Mouse (Mus musculus) C2C12 (cell line): ENCODE measurements around the gene Ccdc12. TPM values are rescaled to one million over a fixed set of nuclear protein-coding genes. Genes with fewer than 3 reads are reported as not detected.

ENCODE experiments used
- H3K27me3 ChIP-seq: one replicate; pipeline ENCODE4 v1.6.1; 2011; ENCODE audit not compliant: control insufficient read depth, insufficient read depth, insufficient read length
- H3K36me3 ChIP-seq: one replicate; pipeline ENCODE4 v1.6.1; 2011; ENCODE audit not compliant: control insufficient read depth, insufficient read depth
- H3K4me3 ChIP-seq: one replicate; pipeline ENCODE4 v1.5.1; 2011; ENCODE audit warnings: mild to moderate bottlenecking, control low read depth; ENCODE audit not compliant: poor library complexity, insufficient read depth, severe bottlenecking
- H3K79me2 ChIP-seq: one replicate; pipeline ENCODE4 v1.6.1; 2011; ENCODE audit not compliant: control insufficient read depth, insufficient read depth
- H3K79me3 ChIP-seq: one replicate; pipeline ENCODE4 v1.6.1; 2011; ENCODE audit warnings: low read depth, control low read depth
- H3ac ChIP-seq: one replicate; pipeline ENCODE3; 2011; ENCODE audit warnings: low read depth; ENCODE audit not compliant: control insufficient read depth, insufficient read length
- CEBPB ChIP-seq: IDR thresholded peaks from one replicate; pipeline ENCODE4 v1.6.1; 2011; ENCODE audit warnings: low read depth, mild to moderate bottlenecking, control low read depth, moderate library complexity
- CTCF ChIP-seq: IDR thresholded peaks from one replicate; pipeline ENCODE4 v1.5.1; 2011; ENCODE audit not compliant: control insufficient read depth, insufficient read depth, insufficient read length
- FOSL1 ChIP-seq: IDR thresholded peaks from one replicate; pipeline ENCODE4 v1.8.0; 2011; ENCODE audit warnings: mild to moderate bottlenecking, low read length; ENCODE audit not compliant: poor library complexity, insufficient read depth, severe bottlenecking
- MAX ChIP-seq: IDR thresholded peaks from one replicate; pipeline ENCODE4 v1.6.1; 2011; ENCODE audit warnings: mild to moderate bottlenecking, control low read depth
- MYOD1 ChIP-seq: IDR thresholded peaks from one replicate; pipeline ENCODE4 v1.6.1; 2011; ENCODE audit warnings: low read depth; ENCODE audit not compliant: control insufficient read depth, insufficient read length
- MYOG ChIP-seq: IDR thresholded peaks from one replicate; pipeline ENCODE4 v1.6.1; 2011; ENCODE audit not compliant: control insufficient read depth, insufficient read length; ENCODE audit errors: extremely low read depth
- USF1 ChIP-seq: IDR thresholded peaks from one replicate; pipeline ENCODE4 v1.6.1; 2011; ENCODE audit warnings: low read depth, mild to moderate bottlenecking, control low read depth, moderate library complexity
- polyA plus RNA-seq: library from polyadenylated mRNA; unstranded; fragments of >200 nt; fragmentation: generic; extraction: Trizol; gene quantifications from one replicate; pipeline ENCODE4 v1.2.1, GENCODE M21; 2012; ENCODE audit warnings: missing spikeins

Ccdc12 gene
- polyA plus RNA-seq, 1 experiment = 86.7 TPM

- H3K27me3 ChIP-seq = peaks cover 88% of the 10 kb centered on the region
- H3K4me3 ChIP-seq = no peak overlapping the region
- no peaks in the 10 kb centered on the region for H3K36me3 ChIP-seq
- no peaks in the 10 kb centered on the region for H3K79me2 ChIP-seq
- no peak for TF ChIP-seq MYOG
- no peak for TF ChIP-seq CTCF
- TF ChIP-seq MAX = no peak
- no peak for TF ChIP-seq MYOD1
- no peak for TF ChIP-seq FOSL1
- TF ChIP-seq CEBPB = no peak
- no peaks in the 10 kb centered on the region for H3K79me3 ChIP-seq
- no peak overlapping the region for H3ac ChIP-seq
Observed at GRCm38 (mm10) chr9:110743456-110744323, 87.4 kb downstream of the Ccdc12 start.

GRCm38 (mm10) chr9:110745752-110746151 is 89.4 kb downstream of the Ccdc12 start:
- TF ChIP-seq CTCF = no peak
- TF ChIP-seq MAX = no peak
- TF ChIP-seq MYOD1 = no peak
- TF ChIP-seq MYOG = no peak
- TF ChIP-seq FOSL1 = no peak
- TF ChIP-seq USF1 = no peak
- no peak for TF ChIP-seq CEBPB
- H3K36me3 ChIP-seq = no peaks in the 10 kb centered on the region
- peaks cover 95% of the 10 kb centered on the region for H3K27me3 ChIP-seq
- H3ac ChIP-seq = no peak overlapping the region
- H3K79me2 ChIP-seq = no peaks in the 10 kb centered on the region
- no peak overlapping the region for H3K4me3 ChIP-seq
- no peaks in the 10 kb centered on the region for H3K79me3 ChIP-seq

GRCm38 (mm10) chr9:110746238-110746637 is 89.9 kb downstream of the Ccdc12 start:
- Histone ChIP-seq H3K27me3 (peaks cover 95% of the 10 kb centered on the region), H3K36me3 (no peaks in the 10 kb centered on the region), H3K4me3 (no peak overlapping the region), H3ac (no peak overlapping the region), H3K79me2 (no peaks in the 10 kb centered on the region), H3K79me3 (no peaks in the 10 kb centered on the region)
- TF ChIP-seq CEBPB (no peak), MYOD1 (no peak), FOSL1 (no peak), CTCF (no peak), MYOG (no peak), USF1 (no peak), MAX (no peak)

GRCm38 (mm10) chr9:110746961-110747360 is 90.7 kb downstream of the Ccdc12 start, which contains the start of gene Pth1r:
Pth1r (minus strand) TSS chr9:110747145.
- Histone ChIP-seq H3K36me3 (no peaks in the 10 kb centered on the region), H3K27me3 (peaks cover 94% of the 10 kb centered on the region), H3K4me3 (no peak within 1 kb of the TSS), H3K79me3 (no peaks in the 10 kb centered on the region), H3K79me2 (no peaks in the 10 kb centered on the region), H3ac (no peak within 1 kb of the TSS)
- TF ChIP-seq FOSL1 = no peak
- TF ChIP-seq USF1 = no peak
- no peak for TF ChIP-seq CTCF
- no peak for TF ChIP-seq CEBPB
- TF ChIP-seq MAX = no peak
- no peak for TF ChIP-seq MYOG
- no peak for TF ChIP-seq MYOD1

GRCm38 (mm10) chr9:110748451-110748850 is 92.1 kb downstream of the Ccdc12 start:
- TF ChIP-seq MAX (no peak), MYOD1 (no peak), USF1 (no peak), CEBPB (no peak), MYOG (no peak), FOSL1 (no peak), CTCF (no peak)
- no peak overlapping the region for H3K4me3 ChIP-seq
- H3K36me3 ChIP-seq = no peaks in the 10 kb centered on the region
- peaks cover 95% of the 10 kb centered on the region for H3K27me3 ChIP-seq
- no peaks in the 10 kb centered on the region for H3K79me2 ChIP-seq
- H3ac ChIP-seq = no peak overlapping the region
- H3K79me3 ChIP-seq = no peaks in the 10 kb centered on the region
